In genomic region chr11:33217384-33218079, GRCm38 (mm10) we compare ENCODE assay signal across 12 mouse cellular contexts. TPM values are rescaled to one million over a fixed set of nuclear protein-coding genes. Genes with fewer than 3 reads are reported as not detected.
DNase-seq lines count a peak whose midpoint lies in the region; ATAC-seq and TF ChIP-seq lines count a peak whose summit lies in the region.
"Had no signal": no experiment of that assay in that cellular context is flagged by ENCODE, and none has a peak within 500 bp of the region (broad histone marks: within the 10 kb centered on the region; RNA-seq: fewer than 3 reads in every experiment).

No protein-coding gene starts in this region.

- H3K4me2 ChIP-seq in heart, postnatal 0 days (ENCODE audit: low read depth, low read length), result no peak overlapping the region
- H3K4me2 ChIP-seq in lung, postnatal 0 days (replicated peaks; ENCODE audit: low read depth, low read length), result no peak overlapping the region

- H3K4me3 ChIP-seq in heart, postnatal 0 days (ENCODE audit: low read depth, low read length), result no peak overlapping the region
- H3K4me3 ChIP-seq in lung, postnatal 0 days (ENCODE audit: low read depth, low read length), result no peak overlapping the region
- H3K4me3 ChIP-seq: left cerebral cortex, adult 2 months had no signal

- no peaks in the 10 kb centered on the region for H3K27me3 ChIP-seq in heart, postnatal 0 days (ENCODE audit: control insufficient read depth, insufficient read depth, low read length)
- H3K27me3 ChIP-seq in lung, postnatal 0 days (replicated peaks; ENCODE audit: insufficient read depth, low read length), result no peaks in the 10 kb centered on the region

- no peak overlapping the region for H3K9ac ChIP-seq in heart, postnatal 0 days (replicated peaks; ENCODE audit: low read depth, low read length)
- H3K9ac ChIP-seq in lung, postnatal 0 days (replicated peaks; ENCODE audit: low read depth), result no peak overlapping the region
- H3K9ac ChIP-seq: liver, embryonic 14.5 days had no signal

- 0 out of 2 replicates have a peak, but pooled peaks cover 6% of the 10 kb centered on the region for H3K4me1 ChIP-seq in heart, postnatal 0 days (ENCODE audit: control insufficient read depth, insufficient read depth)
- H3K4me1 ChIP-seq in lung, postnatal 0 days (ENCODE audit: insufficient read depth, low read depth, low read length), result no peaks in the 10 kb centered on the region

- 37% methylated on average over 8 of the region's 8 CpGs for WGBS in heart, postnatal 0 days
- WGBS in lung, postnatal 0 days, result 58% methylated on average over 8 of the region's 8 CpGs

- H3K9me3 ChIP-seq in heart, postnatal 0 days (replicated peaks; ENCODE audit: control insufficient read depth, low read length), result no peaks in the 10 kb centered on the region
- no peaks in the 10 kb centered on the region for H3K9me3 ChIP-seq in lung, postnatal 0 days (ENCODE audit: low read length)
- H3K9me3 ChIP-seq: G1E had no signal

- no peak overlapping the region for H3K27ac ChIP-seq in heart, postnatal 0 days (ENCODE audit: low read depth)
- no peak overlapping the region for H3K27ac ChIP-seq in lung, postnatal 0 days (ENCODE audit: low read length)
- H3K27ac ChIP-seq: left cerebral cortex, adult 2 months; liver, embryonic 14.5 days had no signal

- ATAC-seq in heart, postnatal 0 days (ENCODE audit: insufficient read depth, low read depth), result peak; percentile 47
- no peak for ATAC-seq in lung, postnatal 0 days

- no peak for TF ChIP-seq CTCF in heart, postnatal 0 days (IDR thresholded peaks at IDR 0.05; ENCODE audit: low read depth)
- no peak for TF ChIP-seq CTCF in lung, postnatal 0 days (IDR thresholded peaks at IDR 0.05)

- no peak for TF ChIP-seq EP300 in heart, postnatal 0 days (IDR thresholded peaks at IDR 0.05; ENCODE audit: low read depth)
- TF ChIP-seq EP300 in lung, postnatal 0 days (IDR thresholded peaks at IDR 0.05), result no peak

- DNase-seq in heart, postnatal 0 days (ENCODE audit: low spot score), result peak; percentile 67
- DNase-seq in heart, adult 8-10 months (ENCODE audit: low spot score), result no peak
- peak; percentile 44 for DNase-seq in lung, postnatal 0 days (ENCODE audit: low spot score)
- no peak for DNase-seq in lung, postnatal 36 days
- DNase-seq in brain, adult 2 months (ENCODE audit: low read depth, low spot score), result peak; percentile 60
- peak; percentile 26 for DNase-seq in fibroblast of lung, adult 2 months (ENCODE audit: low read depth)
- DNase-seq in gastrocnemius, postnatal 25 days, result no peak
- DNase-seq: kidney, adult 18-20 months; thymus, postnatal 36 days had no signal

- no peaks in the 10 kb centered on the region for H3K36me3 ChIP-seq in heart, postnatal 0 days (replicated peaks; ENCODE audit: control insufficient read depth, insufficient read depth, low read length)
- H3K36me3 ChIP-seq in lung, postnatal 0 days (ENCODE audit: insufficient read depth, low read length), result no peaks in the 10 kb centered on the region
- H3K36me3 ChIP-seq: G1E had no signal

RNA-seq across cellular contexts. Expression of gene Tlx3, which starts 14.1 kb away (rescaled TPM):
- not detected in 2 replicates for total RNA-seq in heart, postnatal 0 days (2014; rRNA removed; ENCODE audit: low replicate concordance)
- polyA plus RNA-seq in heart, postnatal 0 days (2015; fragmentation: Nextera tagmentation; extraction: Ambion mirVana), result not detected in 2 replicates
- total RNA-seq in heart, adult 8-10 months (2022), result not detected
- not detected in 2 replicates for polyA plus RNA-seq in lung, postnatal 0 days (2015; fragmentation: Nextera tagmentation; extraction: Ambion mirVana)
- total RNA-seq in gastrocnemius, postnatal 25 days (2021), result not detected
- total RNA-seq: G1E; left cerebral cortex, adult 2 months had no signal
- polyA plus RNA-seq: liver, embryonic 14.5 days had no signal

RNA-seq across cellular contexts. Expression of gene Npm1, which starts 54.5 kb away (rescaled TPM):
- 156 and 179 TPM in 2 replicates for total RNA-seq in heart, postnatal 0 days (2014; rRNA removed; ENCODE audit: low replicate concordance)
- 254 and 259 TPM in 2 replicates for polyA plus RNA-seq in heart, postnatal 0 days (2015; fragmentation: Nextera tagmentation; extraction: Ambion mirVana)
- total RNA-seq in heart, adult 8-10 months (2022), result 100 to 1,000 TPM; 139 to 175 (median 148) TPM
- 277 and 284 TPM in 2 replicates for polyA plus RNA-seq in lung, postnatal 0 days (2015; fragmentation: Nextera tagmentation; extraction: Ambion mirVana)
- total RNA-seq in gastrocnemius, postnatal 25 days (2021), result 100 to 1,000 TPM; 103 to 105 TPM

RNA-seq across cellular contexts. Expression of gene Gm12117, which starts 59.0 kb away (rescaled TPM):
- not detected in 2 replicates for total RNA-seq in heart, postnatal 0 days (2014; rRNA removed; ENCODE audit: low replicate concordance)
- polyA plus RNA-seq in heart, postnatal 0 days (2015; fragmentation: Nextera tagmentation; extraction: Ambion mirVana), result not detected in 2 replicates
- not detected for total RNA-seq in heart, adult 8-10 months (2022)
- polyA plus RNA-seq in lung, postnatal 0 days (2015; fragmentation: Nextera tagmentation; extraction: Ambion mirVana), result not detected in 2 replicates
- not detected for total RNA-seq in gastrocnemius, postnatal 25 days (2021)
- polyA plus RNA-seq: G1E; liver, embryonic 14.5 days had no signal

Comparison
In these comparisons a context has a peak if more than half of its experiments do, and no peak if none do; other contexts are left out.
1. DNase-seq: peak in heart, postnatal 0 days (single experiment), lung, postnatal 0 days (single experiment), brain, adult 2 months (single experiment) and fibroblast of lung, adult 2 months (single experiment); none in heart, adult 8-10 months (single experiment), lung, postnatal 36 days (single experiment) and gastrocnemius, postnatal 25 days (single experiment).